Mouse (Mus musculus): ENCODE results near the gene Cpeb4.
"Not testable (repeated sequence)": the region's sequence is repeated elsewhere in the genome, so short reads cannot be mapped to it uniquely, and the experiment has no call there.

Gene Cpeb4

GRCm38 (mm10) chr11:31976137-31976536 is 104.1 kb downstream of the Cpeb4 start:
- no peak for DNase-seq

GRCm38 (mm10) chr11:31980089-31980488 is 108.1 kb downstream of the Cpeb4 start:
- DNase-seq: not testable (repeated sequence)

- no peak for DNase-seq
These were observed 109.8 kb downstream of the Cpeb4 start for GRCm38 (mm10) chr11:31981830-31982229.

GRCm38 (mm10) chr11:31982247-31982943 is 110.4 kb downstream of the Cpeb4 start:
- not testable (repeated sequence) for DNase-seq

GRCm38 (mm10) chr11:31983249-31983648 is 111.2 kb downstream of the Cpeb4 start:
- DNase-seq: no peak

- DNase-seq: no peak
These were observed 112.8 kb downstream of the Cpeb4 start for GRCm38 (mm10) chr11:31984786-31985185.

All from cerebellum, postnatal 36 days (tissue).